Mouse (Mus musculus) limb, embryonic 14.5 days (tissue): ENCODE results near the gene Pabpn1l. TPM values are rescaled to one million over a fixed set of nuclear protein-coding genes. Genes with fewer than 3 reads are reported as not detected.

Experiments
- ATAC-seq: fragments of 200-750 bp; cut with Nextera tagmentation; 2 replicates; pipeline ENCODE4 v1.8.0; 2017; ENCODE audit warnings: low read depth, moderate number of reproducible peaks, moderate TSS enrichment; ENCODE audit not compliant: low FRiP score
- DNase-seq: peaks from one replicate; pipeline ENCODE4 v3.0.0-alpha.2; 2015; ENCODE audit warnings: low spot score
- H3K27ac ChIP-seq: fragments of 300-500 bp; sonication (generic); replicated peaks from 2 replicates; pipeline ENCODE4 v1.5.1; 2014; ENCODE audit warnings: low read depth, mild to moderate bottlenecking, low read length, moderate library complexity, mixed read lengths
- H3K27me3 ChIP-seq: fragments of 300-500 bp; sonication (generic); 2 replicates; pipeline ENCODE4 v1.6.1; 2014; ENCODE audit warnings: low read length, mixed read lengths; ENCODE audit not compliant: control insufficient read depth, insufficient read depth
- H3K36me3 ChIP-seq: fragments of 300-500 bp; sonication (generic); 2 replicates; pipeline ENCODE4 v1.6.1; 2014; ENCODE audit warnings: mild to moderate bottlenecking, low read length, moderate library complexity, mixed read lengths; ENCODE audit not compliant: control insufficient read depth, insufficient read depth
- H3K4me1 ChIP-seq: fragments of 300-500 bp; sonication (generic); 2 replicates; pipeline ENCODE4 v1.6.1; 2014; ENCODE audit warnings: antibody characterized with exemption, low read length, mixed read lengths; ENCODE audit not compliant: control insufficient read depth, insufficient read depth
- H3K4me2 ChIP-seq: fragments of 300-500 bp; sonication (generic); replicated peaks from 2 replicates; pipeline ENCODE4 v1.6.1; 2014; ENCODE audit warnings: low read depth, mild to moderate bottlenecking, low read length, moderate library complexity; ENCODE audit not compliant: severe bottlenecking
- H3K4me3 ChIP-seq: fragments of 300-500 bp; sonication (generic); replicated peaks from 2 replicates; pipeline ENCODE4 v1.5.1; 2014; ENCODE audit warnings: low read length
- H3K9ac ChIP-seq: fragments of 300-500 bp; sonication (generic); 2 replicates; pipeline ENCODE4 v1.6.1; 2014; ENCODE audit warnings: mild to moderate bottlenecking, low read depth, low read length, moderate library complexity; ENCODE audit not compliant: severe bottlenecking
- H3K9me3 ChIP-seq: fragments of 300-500 bp; sonication (generic); 2 replicates; pipeline ENCODE4 v1.6.1; 2016; ENCODE audit warnings: low read length; ENCODE audit not compliant: control insufficient read depth
- POLR2A ChIP-seq: fragments of 200-500 bp; IDR thresholded peaks from 2 replicates; pipeline ENCODE4 v1.8.0; 2012; ENCODE audit warnings: inconsistent platforms, mild to moderate bottlenecking, moderate library complexity, borderline replicate concordance; ENCODE audit not compliant: insufficient read depth, insufficient read length; ENCODE audit errors: extremely low read depth
- WGBS: fragments of 180-500 bp; shearing (Covaris S2); extraction: QIAGEN DNeasy Blood & Tissue Kit; methylation state at CpG from one replicate; pipeline ENCODE4 v1.1.7; 2014; 5-methylcytosine and 5-hydroxymethylcytosine counted together
- polyA plus RNA-seq, 2 experiments: library from polyadenylated mRNA; depleted of rRNA in 1 of 2; stranded (reverse) in 1 of 2; unstranded in 1 of 2; fragments of >200 nt; fragmentation: Nextera tagmentation in 1 of 2; extraction: Ambion mirVana in 1 of 2; gene quantifications; 2 replicates each; pipeline versions ENCODE4 v1.2.1 to v1.2.3; 2012 to 2014

Pabpn1l gene
- polyA plus RNA-seq, 2 experiments: 0.05 TPM; not detected in 1

GRCm38 (mm10) chr8:122586171-122586570 is 36.4 kb downstream of the Pabpn1l start:
- no peak overlapping the region for H3K4me3 ChIP-seq
- no peak overlapping the region for H3K4me2 ChIP-seq
- no peak for ATAC-seq
- H3K9me3 ChIP-seq: no peaks in the 10 kb centered on the region
- DNase-seq: no peak
- TF ChIP-seq POLR2A: no peak
- peaks cover 3% of the 10 kb centered on the region; the same call in 1 of the 2 replicates for H3K4me1 ChIP-seq
- no peaks in the 10 kb centered on the region for H3K27me3 ChIP-seq
- no peak overlapping the region for H3K9ac ChIP-seq
- H3K36me3 ChIP-seq: no peaks in the 10 kb centered on the region
- no peak overlapping the region for H3K27ac ChIP-seq
- 29% methylated on average over 7 of the region's 7 CpGs for WGBS

- Histone ChIP-seq H3K4me1 (peaks cover 7% of the 10 kb centered on the region; the same call in 1 of the 2 replicates), H3K27me3 (no peaks in the 10 kb centered on the region), H3K9me3 (no peaks in the 10 kb centered on the region), H3K4me2 (no peak overlapping the region), H3K27ac (no peak overlapping the region), H3K36me3 (no peaks in the 10 kb centered on the region), H3K4me3 (no peak overlapping the region), H3K9ac (no peak overlapping the region)
- ATAC-seq: no peak
- no peak for TF ChIP-seq POLR2A
- DNase-seq: no peak
- WGBS: 60% methylated on average over 14 of the region's 14 CpGs
Observed at GRCm38 (mm10) chr8:122585411-122585891, 37.1 kb downstream of the Pabpn1l start.

DNA sequence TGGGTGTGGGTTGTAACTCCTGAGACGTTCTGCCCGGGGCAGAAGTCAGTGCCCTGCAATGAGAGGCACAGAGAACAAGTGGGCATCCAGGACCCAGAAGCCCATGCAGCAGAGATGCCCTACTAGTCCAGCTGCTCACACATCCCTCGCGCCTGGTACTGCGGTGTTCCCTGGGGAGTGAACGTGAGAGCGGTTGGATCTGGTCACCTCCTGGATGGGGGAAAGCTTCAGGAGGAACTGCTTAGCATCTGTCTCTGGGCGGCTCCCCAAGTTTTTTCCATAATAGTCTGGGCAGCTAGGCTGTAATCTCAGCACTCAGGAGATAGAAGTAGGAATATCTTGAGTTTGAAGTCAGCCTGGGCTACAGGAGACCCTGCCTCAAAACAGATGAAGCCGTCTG is 37.6 kb downstream of the Pabpn1l start:
- 76% methylated on average over 9 of the region's 9 CpGs for WGBS

GRCm38 (mm10) chr8:122580926-122581325 is 41.6 kb downstream of the Pabpn1l start:
- Histone ChIP-seq H3K27ac (no peak overlapping the region), H3K4me2 (no peak overlapping the region), H3K27me3 (no peaks in the 10 kb centered on the region), H3K4me1 (peaks cover 35% of the 10 kb centered on the region), H3K9me3 (no peaks in the 10 kb centered on the region), H3K36me3 (no peaks in the 10 kb centered on the region), H3K9ac (no peak overlapping the region), H3K4me3 (no peak overlapping the region)
- DNase-seq (no peak), ATAC-seq (no peak)
- no peak for TF ChIP-seq POLR2A
- WGBS: 40% methylated on average over 15 of the region's 15 CpGs

More for the DNA sequence above, 37.6 kb downstream of the Pabpn1l start:
- Histone ChIP-seq H3K4me3 (no peak overlapping the region), H3K27ac (no peak overlapping the region), H3K36me3 (no peaks in the 10 kb centered on the region), H3K4me2 (no peak overlapping the region), H3K4me1 (peaks cover 10% of the 10 kb centered on the region), H3K9me3 (no peaks in the 10 kb centered on the region), H3K9ac (no peak overlapping the region), H3K27me3 (no peaks in the 10 kb centered on the region)
- no peak for TF ChIP-seq POLR2A
- ATAC-seq (no peak), DNase-seq (no peak)

GRCm38 (mm10) chr8:122579196-122579595 is 43.3 kb downstream of the Pabpn1l start:
- H3K27ac ChIP-seq: peak overlapping the region; percentile 58
- H3K9me3 ChIP-seq: no peaks in the 10 kb centered on the region
- ATAC-seq (0 out of 2 replicates have a peak, but pooled peaks have one; percentile 23), DNase-seq (peak; percentile 62)
- H3K4me2 ChIP-seq: 0 out of 2 replicates have a peak overlapping the region, but pooled peaks have one; percentile 3
- 7% methylated on average over 7 of the region's 7 CpGs for WGBS
- peaks cover 46% of the 10 kb centered on the region for H3K4me1 ChIP-seq
- H3K27me3 ChIP-seq: no peaks in the 10 kb centered on the region
- TF ChIP-seq POLR2A: no peak
- no peak overlapping the region for H3K9ac ChIP-seq
- H3K36me3 ChIP-seq: peaks cover 10% of the 10 kb centered on the region; the same call in 1 of the 2 replicates
- H3K4me3 ChIP-seq: no peak overlapping the region

GRCm38 (mm10) chr8:122577116-122577515 is 45.4 kb downstream of the Pabpn1l start:
- WGBS: 36% methylated on average over 10 of the region's 10 CpGs
- no peak for TF ChIP-seq POLR2A
- Histone ChIP-seq H3K36me3 (peaks cover 30% of the 10 kb centered on the region), H3K4me1 (peaks cover 46% of the 10 kb centered on the region), H3K27me3 (no peaks in the 10 kb centered on the region), H3K27ac (peak overlapping the region; percentile 50; the same call in 1 of the 2 replicates), H3K4me2 (peak overlapping the region; percentile 79; the same call in 1 of the 2 replicates), H3K9me3 (no peaks in the 10 kb centered on the region), H3K4me3 (peak overlapping the region; percentile 76), H3K9ac (no peak overlapping the region)
- ATAC-seq (peak; percentile 0; the same call in 1 of the 2 replicates), DNase-seq (no peak)
